Mouse (Mus musculus) layer of hippocampus, adult 2 months (tissue): ENCODE results near the gene Atg2a. TPM values are rescaled to one million over a fixed set of nuclear protein-coding genes. Genes with fewer than 3 reads are reported as not detected.

Experiments used
- DNase-seq, 2 experiments: peaks; one replicate each; pipeline ENCODE4 v3.0.0; 2022; ENCODE audit warnings: low spot score in 2 of 2
- H3K27ac ChIP-seq: fragments of 200-600 bp; 2 replicates; pipeline ENCODE4 v1.8.1; 2022
- H3K4me3 ChIP-seq: fragments of 200-600 bp; 2 replicates; pipeline ENCODE4 v1.8.1; 2022; ENCODE audit warnings: mild to moderate bottlenecking
- CTCF ChIP-seq: fragments of 200-600 bp; conservative IDR thresholded peaks from 2 replicates; pipeline ENCODE4 v1.8.1; 2022; ENCODE audit warnings: antibody characterized with exemption, mild to moderate bottlenecking, moderate library complexity
- long read RNA-seq, 2 experiments: library from polyadenylated mRNA; stranded (forward); transcript quantifications; one replicate each; pipeline ENCODE4 v2.0.0; 2021; ENCODE audit warnings: borderline mapping rate in 2 of 2
- total RNA-seq, 2 experiments: library from RNA; stranded (reverse); gene quantifications; 2 replicates each; pipeline ENCODE4 v1.2.3; 2021

Atg2a gene
- 10 to 100 TPM; 32.5 to 39.0 TPM for total RNA-seq
- long read RNA-seq, experiment 1, full-length matches to known transcripts, result 7 of 33 reads
- long read RNA-seq, experiment 1, partial matches to known transcripts, result 13 of 33 reads
- long read RNA-seq, experiment 1, other reads (novel, unspliced or antisense), result 13 of 33 reads
- long read RNA-seq, experiment 2, full-length matches to known transcripts, result 15 of 58 reads
- long read RNA-seq, experiment 2, partial matches to known transcripts, result 23 of 58 reads
- long read RNA-seq, experiment 2, other reads (novel, unspliced or antisense), result 20 of 58 reads

DNA sequence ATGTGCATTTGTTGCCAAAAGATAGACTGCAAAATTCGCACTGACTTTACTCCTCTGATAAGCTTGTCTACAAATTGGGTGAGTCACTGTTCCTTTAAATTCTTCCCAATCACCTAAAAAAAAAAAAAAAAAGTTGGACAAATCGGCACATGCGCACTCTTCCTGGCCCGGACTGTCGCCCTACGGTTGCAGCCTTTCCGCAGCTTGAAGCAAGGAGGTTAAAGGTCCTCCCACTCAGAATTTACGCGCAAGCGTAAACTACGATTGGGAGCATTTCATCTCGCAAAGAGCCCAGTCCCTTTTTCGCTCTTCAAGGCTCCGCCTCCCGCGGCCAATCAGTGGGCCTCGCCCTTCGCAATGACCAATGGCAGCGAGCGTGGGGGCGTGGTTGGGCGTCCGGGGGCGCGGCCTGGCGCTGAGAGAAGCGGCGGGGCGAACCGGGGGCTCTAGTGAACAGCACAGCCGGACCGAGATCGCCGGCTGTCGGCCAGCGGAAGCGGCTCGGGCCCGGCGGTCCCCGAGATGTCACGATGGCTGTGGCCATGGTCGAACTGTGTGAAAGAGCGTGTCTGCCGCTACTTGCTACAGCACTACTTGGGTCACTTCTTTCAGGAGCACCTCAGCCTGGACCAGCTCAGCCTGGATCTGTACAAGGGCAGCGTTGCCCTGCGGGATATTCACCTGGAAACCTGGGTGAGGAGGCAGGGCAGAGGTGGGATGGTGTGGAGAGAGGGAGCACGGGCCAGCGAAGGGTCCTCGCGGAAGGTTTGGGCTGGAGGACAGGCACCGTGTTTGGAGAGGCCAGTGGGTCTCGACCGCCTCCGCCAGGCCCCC lies at the start of gene Atg2a:
Atg2a (plus strand) TSS at position 395 of the 834 bp plus-strand sequence.
- peak; percentile 98 for DNase-seq

DNA sequence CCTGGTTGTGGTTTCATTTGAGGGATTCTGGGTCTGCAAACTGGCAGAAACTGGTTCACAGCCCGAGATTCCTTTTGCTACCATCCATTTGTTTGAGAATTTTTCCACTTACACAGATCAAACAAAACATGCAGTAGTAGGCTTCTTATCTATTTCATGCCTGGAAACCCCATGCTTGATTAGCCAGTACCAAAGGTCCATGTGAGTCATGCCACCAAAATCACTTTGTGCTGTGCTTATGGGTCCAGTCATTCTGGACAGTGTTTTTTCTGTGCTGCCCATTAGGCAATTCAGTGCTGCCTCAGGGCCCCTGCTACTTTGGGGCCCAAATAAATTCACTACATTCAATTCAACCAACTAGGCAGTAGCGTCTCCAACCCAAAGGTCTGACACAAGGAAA lies 37.2 kb upstream of the Atg2a start:
- no peak overlapping the region for H3K4me3 ChIP-seq
- DNase-seq, result no peak
- TF ChIP-seq CTCF, result no peak
- no peak overlapping the region for H3K27ac ChIP-seq

More for the DNA sequence above, at the start of gene Atg2a:
- TF ChIP-seq CTCF, result peak; percentile 24; the same call in 1 of the 2 replicates
- Histone ChIP-seq H3K27ac (peak within 1 kb of the TSS; percentile 93), H3K4me3 (peak within 1 kb of the TSS; percentile 95)

DNA sequence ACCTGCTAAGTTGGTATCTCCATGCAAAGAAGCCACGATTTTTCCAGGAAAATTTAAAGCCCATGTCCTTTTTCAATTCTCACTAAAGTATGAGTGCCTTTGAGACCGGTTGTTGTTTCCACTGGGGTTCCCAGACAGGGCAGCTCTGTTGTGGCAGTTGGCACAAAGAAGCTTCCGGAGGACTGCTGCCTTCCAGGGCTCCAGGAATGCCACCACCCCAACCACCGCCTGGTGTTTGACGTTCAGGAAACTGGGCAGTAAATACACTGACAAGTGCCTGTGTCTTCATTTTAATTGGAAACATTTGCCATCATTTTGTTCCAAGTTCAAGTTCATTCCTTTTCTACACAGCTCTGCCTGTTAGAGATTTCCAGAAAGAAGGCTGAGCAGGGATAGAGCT lies 34.8 kb upstream of the Atg2a start:
- DNase-seq, result no peak
- Histone ChIP-seq H3K4me3 (no peak overlapping the region), H3K27ac (no peak overlapping the region)
- TF ChIP-seq CTCF, result no peak

DNA sequence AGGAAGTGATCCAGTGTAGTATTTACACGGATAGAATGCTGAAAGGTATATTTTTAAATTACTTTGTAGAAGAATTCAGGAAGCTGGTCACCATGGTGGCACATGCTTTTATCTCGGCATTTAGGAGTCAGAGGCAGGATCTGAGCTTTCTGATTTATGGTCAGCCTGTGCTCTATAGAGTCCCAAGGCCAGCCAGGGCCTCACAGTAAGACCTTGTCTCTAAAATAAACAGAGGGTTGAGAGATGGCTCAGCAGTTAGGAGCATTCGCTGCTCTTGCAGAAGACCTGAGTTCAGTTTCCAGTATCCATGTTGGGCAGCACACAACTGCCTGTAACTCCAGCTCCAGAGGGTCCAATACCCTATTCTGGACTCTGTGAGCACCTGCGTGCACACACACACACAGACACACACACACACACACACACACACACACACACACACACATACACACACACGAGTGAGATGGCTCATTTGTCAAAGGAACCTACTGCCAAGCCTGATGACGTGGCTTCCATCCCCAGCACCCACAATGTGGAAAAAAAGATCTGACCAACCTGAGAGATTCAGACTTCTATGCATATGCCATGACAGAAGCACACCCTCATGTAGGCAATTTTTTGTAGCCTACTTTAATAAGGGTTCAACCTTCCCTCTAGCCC lies 25.3 kb upstream of the Atg2a start:
- no peak for TF ChIP-seq CTCF
- no peak for DNase-seq

DNA sequence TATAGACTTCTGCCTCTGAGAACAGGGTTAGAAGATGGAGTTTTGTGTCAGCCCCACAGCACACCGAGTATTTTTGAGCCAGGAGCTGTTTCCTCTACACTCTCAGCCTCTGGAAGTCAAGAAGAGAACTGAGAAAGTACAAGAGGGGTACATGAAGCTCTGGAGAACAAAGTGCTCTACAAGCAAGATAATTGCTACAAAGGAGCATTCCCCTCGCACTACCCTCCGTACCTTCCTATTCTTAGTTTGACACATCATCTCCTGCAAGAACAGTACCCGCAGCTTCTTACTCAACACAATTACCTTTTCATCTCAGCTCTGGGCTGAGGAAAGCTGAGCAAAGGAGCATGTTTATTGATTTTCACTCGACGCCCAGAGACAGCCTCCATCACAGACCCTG lies 22.9 kb upstream of the Atg2a start:
- H3K27ac ChIP-seq, result no peak overlapping the region
- DNase-seq, result no peak
- H3K4me3 ChIP-seq, result no peak overlapping the region
- TF ChIP-seq CTCF, result no peak

More for the DNA sequence above, 25.3 kb upstream of the Atg2a start:
- no peak overlapping the region for H3K27ac ChIP-seq
- no peak overlapping the region for H3K4me3 ChIP-seq

DNA sequence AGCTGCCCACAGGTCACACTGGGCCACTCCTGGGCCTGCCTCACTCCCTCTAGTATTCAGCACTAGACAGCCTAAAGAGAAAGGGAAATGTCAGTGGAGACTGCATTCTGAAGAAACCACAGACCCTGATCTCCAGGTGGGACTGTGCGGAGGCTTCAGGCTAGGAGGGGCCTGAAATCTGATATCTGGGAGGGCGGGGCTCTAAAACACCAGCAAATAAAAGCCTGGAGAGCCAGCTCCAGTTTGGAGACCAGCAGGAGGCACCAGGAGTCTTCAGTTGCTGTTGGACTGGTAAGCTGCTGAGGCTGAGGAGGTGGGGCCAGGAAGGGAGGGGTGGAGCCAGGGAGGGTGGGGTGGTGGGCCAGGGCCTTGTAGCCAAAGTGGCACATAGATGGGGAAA lies 15.3 kb upstream of the Atg2a start, which contains the start of gene Gpha2:
Gpha2 (plus strand) TSS at position 246 of the 400 bp plus-strand sequence.
- no peak for DNase-seq
- no peak within 1 kb of the TSS for H3K27ac ChIP-seq
- TF ChIP-seq CTCF, result no peak
- H3K4me3 ChIP-seq, result no peak within 1 kb of the TSS

DNA sequence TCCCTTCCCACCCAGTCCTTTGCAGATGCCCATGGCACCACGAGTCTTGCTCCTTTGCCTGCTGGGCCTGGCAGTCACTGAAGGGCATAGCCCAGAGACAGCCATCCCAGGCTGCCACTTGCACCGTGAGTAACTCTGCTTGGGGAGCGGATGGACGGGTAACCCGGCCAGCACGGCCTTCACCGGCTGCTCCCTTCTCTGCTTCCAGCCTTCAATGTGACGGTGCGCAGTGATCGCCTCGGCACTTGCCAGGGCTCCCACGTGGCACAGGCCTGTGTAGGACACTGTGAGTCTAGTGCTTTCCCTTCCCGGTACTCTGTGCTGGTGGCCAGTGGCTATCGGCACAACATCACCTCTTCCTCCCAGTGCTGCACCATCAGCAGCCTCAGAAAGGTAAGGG lies 14.7 kb upstream of the Atg2a start:
- H3K27ac ChIP-seq, result no peak overlapping the region
- TF ChIP-seq CTCF, result no peak
- no peak for DNase-seq

DNA sequence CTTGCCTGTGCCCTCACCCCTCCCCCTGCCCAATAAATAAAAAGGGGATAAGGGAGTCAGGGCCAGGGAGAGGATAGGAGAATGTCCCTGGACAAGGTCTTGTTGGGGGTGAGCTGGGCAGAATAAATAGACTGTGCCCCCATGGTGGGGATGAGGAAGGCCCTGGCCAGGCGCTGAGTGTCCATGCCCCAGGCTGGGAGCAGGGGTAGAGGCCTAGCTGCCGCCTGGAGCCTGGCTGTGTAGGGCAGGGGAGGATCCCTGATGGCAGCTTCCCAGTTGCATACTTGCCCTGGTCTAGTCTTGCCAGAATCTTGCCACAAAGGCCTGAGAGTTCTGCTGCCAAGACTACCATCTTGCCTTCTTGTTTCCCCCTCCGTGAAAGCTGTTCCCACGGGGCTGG lies 13.6 kb upstream of the Atg2a start:
- DNase-seq, result no peak
- H3K4me3 ChIP-seq, result no peak overlapping the region
- no peak for TF ChIP-seq CTCF
- no peak overlapping the region for H3K27ac ChIP-seq

More for the DNA sequence above, 14.7 kb upstream of the Atg2a start:
- no peak overlapping the region for H3K4me3 ChIP-seq

DNA sequence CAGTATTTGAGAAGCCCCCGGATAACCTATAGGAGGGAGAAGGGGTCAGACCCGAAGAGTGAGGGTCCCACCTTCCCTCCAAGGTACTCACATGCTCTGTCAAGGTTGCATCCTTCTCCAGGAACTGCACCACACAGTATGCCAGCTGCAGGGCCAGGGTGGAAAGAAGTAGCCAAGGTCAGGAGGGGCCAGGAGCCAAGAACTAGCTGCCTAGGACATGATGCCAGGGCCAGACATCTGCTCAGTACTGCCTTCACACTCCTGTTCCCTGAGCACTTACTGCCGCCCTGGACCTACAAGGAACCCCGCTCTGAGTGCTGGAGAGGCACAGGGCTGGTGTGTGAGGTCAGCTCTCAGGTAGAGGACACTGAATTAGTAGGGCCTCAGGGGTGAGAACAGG lies 11.1 kb upstream of the Atg2a start:
- no peak for DNase-seq
- no peak overlapping the region for H3K27ac ChIP-seq
- TF ChIP-seq CTCF, result no peak
- no peak overlapping the region for H3K4me3 ChIP-seq

DNA sequence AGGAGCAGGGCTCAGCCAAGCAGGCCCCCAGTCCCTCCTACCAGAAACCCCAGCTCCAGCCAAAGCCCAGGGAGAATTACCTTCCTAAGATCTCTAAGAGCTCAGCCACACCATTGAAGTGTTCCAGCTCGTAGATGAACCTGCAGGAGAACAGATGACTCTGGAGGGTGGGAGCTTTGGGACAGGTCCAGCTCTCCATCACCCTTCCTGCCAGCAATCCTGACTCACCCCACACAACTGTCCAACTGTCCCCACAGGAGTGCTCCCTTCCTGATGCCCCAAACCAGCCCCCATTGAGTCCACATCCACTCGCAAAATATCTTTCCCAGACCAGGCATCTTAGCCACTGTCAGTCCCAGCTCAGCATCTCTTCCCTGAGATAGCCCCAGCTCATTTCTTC lies 10.4 kb upstream of the Atg2a start:
- Histone ChIP-seq H3K27ac (no peak overlapping the region), H3K4me3 (no peak overlapping the region)
- no peak for TF ChIP-seq CTCF
- no peak for DNase-seq

DNA sequence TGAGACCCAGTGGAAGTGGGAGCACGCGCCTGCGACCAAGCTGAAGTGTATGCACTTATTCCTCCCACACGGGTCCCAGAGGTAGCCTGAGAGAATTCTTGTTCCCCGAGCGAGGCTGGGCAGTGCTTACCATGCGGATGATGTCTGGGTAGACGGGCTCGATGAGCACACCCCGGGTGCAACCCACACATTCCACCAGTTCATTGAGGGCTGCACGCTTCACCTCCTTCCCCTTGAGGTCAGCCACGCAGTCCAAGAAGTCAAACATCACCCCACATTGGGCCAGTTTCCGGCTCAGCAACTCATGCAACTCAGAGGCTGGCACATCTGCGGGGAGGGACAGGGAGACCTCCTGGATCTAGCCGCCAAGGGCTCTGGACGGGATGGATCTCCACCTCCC lies 7.8 kb upstream of the Atg2a start:
- no peak overlapping the region; the same call in 1 of the 2 replicates for H3K4me3 ChIP-seq
- no peak overlapping the region for H3K27ac ChIP-seq
- DNase-seq, result no peak
- TF ChIP-seq CTCF, result no peak

DNA sequence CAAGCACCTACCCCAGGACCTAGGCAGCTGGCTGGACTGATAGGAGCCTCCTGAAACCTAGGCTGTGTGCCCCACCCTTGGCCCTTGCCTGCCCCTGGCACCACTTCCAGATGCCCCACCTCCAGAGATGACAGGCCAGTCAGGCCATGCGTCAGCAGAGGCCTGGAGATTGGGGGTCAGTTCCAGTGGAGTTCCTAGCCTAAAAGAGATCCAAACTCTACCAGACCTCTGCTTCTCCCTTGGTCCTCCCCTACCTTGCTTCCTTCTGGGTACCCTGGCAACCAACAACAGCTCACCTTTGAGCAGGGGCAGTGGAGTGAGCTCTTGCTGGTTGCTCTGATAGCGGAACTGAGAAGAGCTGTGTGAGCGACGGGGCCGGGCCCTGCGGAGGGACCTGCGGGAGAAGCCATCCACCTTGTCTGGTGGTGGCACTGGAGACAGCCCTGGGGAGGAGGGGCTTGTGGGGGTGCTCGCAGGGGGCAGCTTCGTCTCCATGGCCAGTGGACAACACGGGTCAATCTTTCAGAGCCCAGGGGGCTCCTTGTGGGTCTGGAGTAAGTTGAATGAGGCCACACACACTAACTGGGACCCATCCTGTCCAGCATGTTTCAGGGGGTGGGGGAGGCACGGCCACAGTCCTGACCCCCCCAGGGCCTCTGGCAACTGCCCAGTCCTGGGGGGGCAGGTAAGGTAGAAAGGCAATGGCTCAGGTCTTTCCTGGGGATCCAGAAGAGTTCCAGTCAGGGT lies 7.0 kb upstream of the Atg2a start:
- TF ChIP-seq CTCF, result no peak
- Histone ChIP-seq H3K4me3 (peak overlapping the region; percentile 89), H3K27ac (peak overlapping the region; percentile 99)
- DNase-seq, result no peak
